Mouse (Mus musculus) spleen, postnatal 36 days (tissue): ENCODE results near the gene Gm11569.
"Not testable (repeated sequence)": the region's sequence is repeated elsewhere in the genome, so short reads cannot be mapped to it uniquely, and the experiment has no call there.

Experiments
- DNase-seq, 2 experiments: peaks; one replicate each; pipeline ENCODE4 v3.0.0; 2022; ENCODE audit warnings: low spot score in 2 of 2, mixed read lengths in 1 of 2

Gm11569 gene

DNA sequence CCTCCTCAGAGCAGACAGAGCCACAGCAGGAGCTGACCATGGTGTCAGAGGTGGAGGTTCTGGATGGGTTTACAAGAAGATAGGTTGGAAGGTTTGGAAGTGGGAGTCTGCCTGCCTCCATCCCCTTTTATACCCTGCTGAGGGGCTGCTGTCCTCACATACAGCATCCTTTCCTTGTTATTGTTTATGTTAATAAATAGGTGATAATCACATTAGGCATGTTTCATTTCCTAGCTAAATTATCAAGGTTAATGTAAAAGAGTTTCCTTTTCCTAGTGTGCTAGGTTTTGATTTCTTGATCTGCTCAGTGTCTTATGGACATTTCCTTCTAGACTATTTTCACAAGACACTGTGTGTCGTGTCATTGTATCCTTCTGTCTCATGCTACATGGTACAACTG, at the start of gene Gm11569:
Gene Gm11569, minus strand, starts transcription at position 101 of the 400 bp plus-strand sequence.
- not testable (repeated sequence) for DNase-seq

DNA sequence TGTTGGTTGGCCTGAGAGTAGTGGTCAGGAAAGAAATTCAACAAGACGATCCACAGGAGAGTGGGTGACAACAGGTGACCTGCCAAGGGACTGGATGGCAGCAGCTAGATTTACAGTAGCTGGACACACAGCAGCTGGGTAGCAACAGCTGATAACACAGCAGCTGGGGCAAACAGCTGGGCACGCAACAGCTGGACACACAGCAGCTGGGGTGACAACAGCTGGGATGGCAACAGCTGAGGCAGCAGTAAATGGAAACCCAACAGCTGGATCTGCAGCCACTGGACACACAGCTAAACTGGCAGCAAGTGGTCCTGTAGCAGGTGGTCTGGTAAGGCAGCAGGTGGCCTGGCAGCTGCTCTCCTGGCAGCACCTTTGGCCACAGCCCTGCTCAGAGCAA, 48.0 kb upstream of the Gm11569 start:
- DNase-seq, result no peak

DNA sequence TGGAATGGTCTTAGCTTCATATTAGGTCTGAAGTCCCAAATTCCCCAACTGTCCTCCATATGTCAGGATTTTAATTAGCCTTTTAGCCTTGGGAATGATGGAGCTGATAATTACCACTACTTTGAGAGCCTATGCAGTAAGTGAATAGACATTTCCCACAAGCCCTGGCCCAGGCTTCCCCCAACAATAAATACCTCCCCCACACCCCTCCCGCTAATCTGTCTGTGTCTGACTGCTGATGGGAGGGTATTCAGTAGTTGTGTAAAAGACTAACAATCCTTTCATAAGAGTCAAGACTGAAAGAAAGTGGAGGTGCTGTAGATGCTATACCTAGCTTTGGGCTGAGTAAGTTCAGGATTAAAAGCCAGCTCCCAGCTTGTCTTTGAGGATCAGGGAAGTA, 43.5 kb upstream of the Gm11569 start:
- no peak for DNase-seq

DNA sequence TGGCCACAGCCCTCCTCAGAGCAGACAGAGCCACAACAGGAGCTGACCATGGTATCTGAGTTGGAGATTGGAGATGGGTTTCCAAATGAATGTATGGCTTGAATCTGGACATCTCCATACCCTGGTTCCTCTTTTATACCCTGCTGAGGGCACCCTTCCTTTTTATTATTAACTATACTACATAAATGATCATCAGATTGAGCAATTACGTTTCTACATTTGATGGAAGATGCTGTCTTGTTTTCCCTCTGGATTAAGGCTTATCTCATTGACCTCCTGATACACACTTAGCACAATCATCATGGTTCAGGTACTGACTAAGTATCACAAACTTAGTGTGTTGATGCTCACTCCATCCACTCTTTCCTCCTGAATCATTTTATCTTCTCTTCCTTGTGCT, 39.2 kb upstream of the Gm11569 start, which contains the start of gene 2300003K06Rik:
Gene 2300003K06Rik, minus strand, starts transcription at position 101 of the 400 bp plus-strand sequence.
- DNase-seq, result no peak

GRCm38 (mm10) chr11:99815566-99815965, 16.8 kb upstream of the Gm11569 start, which contains the start of gene Gm11564:
Gene Gm11564, minus strand, starts transcription at chr11:99815666.
- not testable (repeated sequence) for DNase-seq

DNA sequence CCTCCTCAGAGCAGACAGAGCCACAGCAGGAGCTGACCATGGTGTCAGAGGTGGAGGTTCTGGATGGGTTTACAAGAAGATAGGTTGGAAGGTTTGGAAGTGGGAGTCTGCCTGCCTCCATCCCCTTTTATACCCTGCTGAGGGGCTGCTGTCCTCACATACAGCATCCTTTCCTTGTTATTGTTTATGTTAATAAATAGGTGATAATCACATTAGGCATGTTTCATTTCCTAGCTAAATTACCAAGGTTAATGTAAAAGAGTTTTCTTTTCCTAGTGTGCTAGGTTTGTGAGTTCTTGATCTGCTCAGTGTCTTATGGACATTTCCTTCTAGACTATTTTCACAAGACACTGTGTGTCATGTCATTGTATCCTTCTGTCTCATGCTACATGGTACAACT, 11.1 kb upstream of the Gm11569 start, which contains the start of gene Krtap4-13:
Gene Krtap4-13, minus strand, starts transcription at position 101 of the 400 bp plus-strand sequence.
- not testable (repeated sequence) for DNase-seq

GRCm38 (mm10) chr11:99804346-99804745, 5.6 kb upstream of the Gm11569 start, which contains the start of gene Gm11554:
Gene Gm11554, minus strand, starts transcription at chr11:99804446.
- DNase-seq, result not testable (repeated sequence)

DNA sequence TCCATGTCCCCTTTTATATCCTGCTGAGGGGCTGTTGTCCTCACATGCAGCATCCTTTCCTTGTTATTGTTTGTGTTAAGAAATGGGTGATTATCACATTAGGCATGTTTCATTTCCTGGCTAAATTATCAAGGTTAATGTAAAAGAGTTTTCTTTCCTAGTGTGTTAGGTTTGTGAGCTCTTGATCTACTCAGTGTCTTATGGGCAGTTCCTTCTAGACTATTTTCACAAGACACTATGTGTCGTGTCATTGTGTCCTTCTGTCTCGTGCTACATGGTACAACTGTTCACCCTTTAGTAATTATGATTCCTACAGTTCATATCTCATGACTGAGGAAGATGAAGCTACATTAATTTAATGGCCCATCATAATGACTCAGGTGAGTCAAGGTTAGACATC, 5.4 kb downstream of the Gm11569 start, which contains the start of gene Gm11596:
Gene Gm11596, minus strand, starts transcription at position 101 of the 400 bp plus-strand sequence.
- no peak for DNase-seq

GRCm38 (mm10) chr11:99784900-99785299, 13.8 kb downstream of the Gm11569 start, which contains the start of gene Krtap4-9:
Gene Krtap4-9, plus strand, starts transcription at chr11:99785200.
- not testable (repeated sequence) for DNase-seq

GRCm38 (mm10) chr11:99780604-99781003, 18.1 kb downstream of the Gm11569 start, which contains the start of gene Krtap4-8:
Gene Krtap4-8, minus strand, starts transcription at chr11:99780704.
- no peak for DNase-seq

DNA sequence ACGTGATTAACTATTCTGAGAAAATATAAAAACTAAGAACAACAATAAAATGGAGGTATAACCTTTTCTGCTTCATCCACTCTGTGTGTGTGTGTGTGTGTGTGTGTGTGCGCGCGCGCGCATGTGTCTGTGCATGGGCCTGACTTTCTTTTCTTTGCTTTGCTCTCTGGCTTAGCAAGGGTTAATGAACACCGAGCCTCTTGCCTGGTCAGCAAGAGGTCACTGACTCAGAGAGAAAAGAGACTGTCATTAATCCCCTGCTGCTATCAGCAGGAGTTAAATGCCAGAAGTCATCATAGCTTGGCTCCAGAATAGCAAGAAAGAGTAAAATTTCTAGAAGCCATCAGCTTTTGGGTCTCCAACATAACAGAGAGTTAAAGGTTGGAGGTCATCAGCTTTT, 20.3 kb downstream of the Gm11569 start:
- no peak for DNase-seq

GRCm38 (mm10) chr11:99772813-99773212, 25.9 kb downstream of the Gm11569 start, which contains the start of gene Gm11595:
Gene Gm11595, minus strand, starts transcription at chr11:99772913.
- not testable (repeated sequence) for DNase-seq

DNA sequence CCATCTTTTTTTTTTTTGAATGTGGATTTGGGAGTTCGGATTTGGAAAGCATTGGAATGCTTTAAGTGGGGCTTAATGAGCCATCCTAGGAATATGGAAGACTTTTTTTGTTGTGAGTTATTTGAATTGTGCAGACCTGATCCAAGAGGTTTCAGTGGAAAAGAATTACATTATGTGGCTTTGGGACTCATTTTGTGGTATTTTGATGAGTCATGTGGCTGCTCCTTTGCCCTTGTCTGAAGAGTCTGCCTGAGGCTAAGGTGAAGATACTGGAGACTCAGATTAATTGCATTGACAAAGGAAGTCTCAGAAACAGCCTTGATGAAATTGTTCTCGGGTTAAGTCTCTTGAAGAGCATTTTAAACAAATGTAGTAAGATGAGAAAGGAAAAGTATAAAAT, 30.3 kb downstream of the Gm11569 start:
- no peak for DNase-seq

DNA sequence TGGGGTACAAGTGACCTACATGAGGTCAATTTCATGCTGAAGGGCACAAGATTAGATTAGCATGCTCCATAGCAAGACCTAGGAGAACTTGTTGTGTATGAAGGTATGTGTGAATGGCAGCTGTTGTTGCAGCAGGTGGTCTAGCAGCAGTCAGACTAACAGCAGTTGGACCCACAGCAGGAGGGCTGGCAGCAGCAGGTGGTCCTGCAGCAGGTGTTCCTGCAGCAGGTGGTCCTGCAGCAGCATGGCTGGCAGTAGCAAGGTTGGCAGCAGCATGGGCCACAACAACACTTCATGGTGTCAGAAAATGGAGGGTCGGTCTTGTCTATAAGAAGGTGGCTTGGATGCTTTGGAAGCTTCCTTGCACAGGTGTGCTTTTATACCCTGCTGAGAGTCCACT, 39.9 kb downstream of the Gm11569 start:
- no peak for DNase-seq
